Mouse (Mus musculus): ENCODE measurements at regions not wholly inside any gene's neighbourhood (a gene's known extent, or its start where the extent isn't known, plus 50 kb on each side); places are given as distances from the start of the nearest gene placed in this dataset.

DNA sequence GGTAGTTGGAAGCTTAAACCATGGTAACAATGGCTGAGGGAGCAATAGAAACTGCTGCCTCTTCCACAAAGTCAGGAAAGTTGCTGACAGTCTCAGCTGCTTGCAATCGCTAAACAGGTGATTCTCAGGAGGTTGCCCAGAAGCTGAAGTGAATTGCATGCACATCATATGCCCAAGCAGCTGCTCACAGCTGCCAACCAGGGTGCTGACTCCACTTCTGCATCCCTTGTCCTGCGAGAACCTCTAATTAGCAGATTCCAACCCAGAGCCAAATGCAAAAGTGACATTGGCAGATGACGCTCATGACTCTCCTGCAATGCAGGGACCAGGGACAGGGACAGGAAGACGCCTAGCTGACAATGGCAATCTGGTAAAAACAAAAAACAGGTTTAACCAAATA is 116.2 kb upstream of the Dhrs4 start:
- TF ChIP-seq GATA1 (IDR thresholded peaks at IDR 0.05; ENCODE audit: low read length): no peak

DNA sequence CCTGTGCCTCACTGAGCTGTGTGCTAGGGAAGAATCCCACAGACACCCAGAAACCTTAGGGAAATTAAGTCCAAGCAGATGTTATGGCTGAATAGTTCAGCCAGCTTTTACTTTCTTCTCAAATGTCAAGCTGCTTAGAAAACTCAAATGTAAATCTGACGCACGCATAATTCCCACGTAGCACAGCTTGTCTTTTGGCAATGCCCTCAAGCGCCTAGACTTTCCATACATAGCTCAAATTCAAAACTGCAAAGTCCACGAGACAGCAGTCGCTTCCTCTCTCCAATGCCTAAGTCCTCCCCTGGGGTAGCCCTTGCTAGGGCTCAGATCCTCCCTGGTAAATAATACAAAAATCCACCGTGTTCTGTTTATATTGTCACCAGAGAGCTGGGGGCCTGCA is 115.8 kb upstream of the Dhrs4 start:
- TF ChIP-seq GATA1 (IDR thresholded peaks at IDR 0.05; ENCODE audit: low read length): no peak

DNA sequence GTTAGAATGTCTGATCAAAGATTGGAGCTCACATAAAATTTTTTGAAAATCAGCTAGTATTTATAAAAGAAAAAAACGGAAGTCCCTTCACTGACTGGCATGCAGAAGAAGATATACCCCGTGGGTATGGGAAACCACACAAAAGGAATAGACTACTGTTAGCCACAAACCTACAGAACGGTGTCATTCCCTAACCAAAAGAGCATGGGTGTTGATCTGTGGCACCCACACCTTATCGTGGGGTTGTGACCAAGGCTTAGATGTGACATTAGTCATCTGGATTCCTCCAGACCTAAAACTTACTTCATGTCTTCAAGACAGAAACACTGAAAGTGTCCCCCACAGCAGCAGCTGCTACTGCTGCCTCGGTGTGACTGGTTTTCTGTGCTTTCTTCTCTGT is 108.2 kb upstream of the Dhrs4 start:
- no peak for TF ChIP-seq GATA1 (IDR thresholded peaks at IDR 0.05; ENCODE audit: low read length)

DNA sequence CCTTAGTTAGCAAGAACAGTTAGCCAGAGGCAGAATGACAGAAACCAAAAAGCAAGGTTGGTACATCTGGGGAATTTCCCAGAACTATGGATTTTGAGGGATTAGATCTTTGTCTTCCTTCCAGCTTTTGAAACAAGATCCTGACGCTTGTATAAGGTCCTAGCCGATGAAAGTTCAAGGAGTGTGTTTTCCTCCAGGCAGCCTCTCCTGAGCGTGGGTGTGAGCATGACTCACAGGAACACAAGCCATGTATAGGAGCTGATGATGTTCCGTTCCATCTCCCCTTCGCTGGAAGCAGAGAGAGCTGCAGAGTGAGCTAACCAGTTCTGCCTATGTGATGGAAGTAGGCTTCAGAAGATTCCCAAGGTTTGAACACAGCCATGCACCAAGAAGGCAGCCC is 105.6 kb upstream of the Dhrs4 start:
- no peak for TF ChIP-seq GATA1 (IDR thresholded peaks at IDR 0.05; ENCODE audit: low read length)

DNA sequence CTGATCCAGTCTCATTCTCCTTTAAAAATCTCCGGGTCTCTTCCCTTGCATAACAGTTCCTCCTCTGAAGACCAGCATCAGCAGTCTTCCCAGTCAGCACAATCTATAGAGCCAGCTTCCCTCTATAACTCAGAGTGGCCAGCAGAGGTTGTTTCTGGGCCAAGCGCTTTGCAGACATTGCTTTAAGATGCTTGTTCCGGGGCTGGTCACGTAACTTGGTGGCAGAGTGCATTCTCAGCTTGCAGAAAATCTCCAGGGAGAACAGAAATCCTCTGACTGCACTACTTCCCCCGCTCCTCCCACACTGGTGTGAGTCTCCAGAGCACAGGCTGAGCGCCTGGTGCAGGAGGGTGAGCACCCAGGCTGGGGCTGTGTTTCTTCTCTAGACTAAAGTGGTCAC is 91.8 kb upstream of the Dhrs4 start:
- TF ChIP-seq GATA1 (IDR thresholded peaks at IDR 0.05; ENCODE audit: low read length): no peak

DNA sequence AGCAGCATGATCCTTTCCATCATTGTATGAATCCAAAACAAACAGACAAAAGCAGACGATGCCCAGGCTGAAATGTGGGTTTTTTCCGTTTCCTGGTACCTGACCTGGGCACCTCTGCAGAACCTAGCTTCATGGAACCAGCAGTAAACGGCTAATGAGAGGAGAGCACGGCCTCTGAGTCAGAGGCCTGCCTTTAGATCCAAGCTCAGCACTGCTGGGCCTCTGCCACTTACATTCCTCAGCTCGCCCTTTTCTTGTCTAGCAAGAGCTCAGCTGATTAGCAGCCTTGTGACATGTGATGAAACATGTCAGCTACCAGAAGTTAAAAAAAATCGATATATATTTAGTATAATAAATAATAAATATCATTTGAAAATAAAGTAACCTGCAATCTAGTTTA is 91.2 kb upstream of the Dhrs4 start:
- TF ChIP-seq GATA1 (IDR thresholded peaks at IDR 0.05; ENCODE audit: low read length): no peak

DNA sequence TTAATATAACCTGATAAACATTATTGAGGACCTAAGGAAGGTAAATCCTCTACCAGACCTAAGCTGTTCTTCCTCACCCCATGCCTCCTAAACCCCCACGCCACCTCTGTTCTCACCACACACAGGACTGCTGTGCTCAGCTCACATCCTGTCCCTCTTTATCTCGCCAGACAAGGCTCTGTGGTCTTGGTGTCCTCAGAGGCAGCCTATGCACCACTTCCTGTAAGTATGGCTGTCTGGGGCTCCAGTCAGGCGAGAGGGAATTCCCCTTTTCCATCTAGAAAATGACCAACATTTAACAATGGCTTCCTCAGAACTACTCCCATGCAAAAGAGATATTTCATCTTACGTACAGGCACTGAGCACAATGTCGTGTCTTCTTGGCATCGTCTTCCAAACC is 86.2 kb upstream of the Dhrs4 start:
- TF ChIP-seq GATA1 (IDR thresholded peaks at IDR 0.05; ENCODE audit: low read length): peak; percentile 74

DNA sequence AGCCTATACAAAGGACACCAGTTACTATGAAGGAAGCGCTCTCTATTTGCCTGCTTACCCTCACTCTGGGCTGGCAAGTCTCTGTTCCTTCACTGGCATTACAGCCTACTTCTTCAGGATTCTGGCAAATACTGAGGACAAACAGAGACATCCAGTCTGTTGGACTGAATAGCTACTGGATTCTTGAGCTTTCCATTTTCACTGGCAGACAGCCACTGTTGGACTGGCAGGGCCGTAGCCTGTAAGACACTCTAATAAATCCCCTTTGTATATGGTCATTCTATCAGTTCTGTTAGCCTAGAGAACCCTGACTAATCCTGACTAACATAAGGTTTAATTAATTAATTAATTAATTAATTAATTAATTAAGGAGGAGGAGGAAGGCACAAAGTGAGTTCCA is 72.4 kb upstream of the Dhrs4 start:
- TF ChIP-seq GATA1 (IDR thresholded peaks at IDR 0.05; ENCODE audit: low read length): no peak

Measured in G1E-ER4 (cell line).